Mouse (Mus musculus) lung, postnatal 14 days (tissue): ENCODE measurements around the gene Immp2l.
A peak's percentile ranks its signal among the peaks of the same experiment; 100 is the strongest.
"Not testable (repeated sequence)": the region's sequence is repeated elsewhere in the genome, so short reads cannot be mapped to it uniquely, and the experiment has no call there.

Experiments used
- DNase-seq: peaks from one replicate; pipeline ENCODE4 v3.0.0; 2021

The Immp2l gene

GRCm38 (mm10) chr12:41023511-41024421 is at the start of gene Immp2l:
Gene Immp2l (plus strand): TSS chr12:41024090.
- peak; percentile 97 for DNase-seq

GRCm38 (mm10) chr12:40978719-40979500 is 45.0 kb upstream of the Immp2l start:
- no peak for DNase-seq

- no peak for DNase-seq
These were observed 44.2 kb upstream of the Immp2l start for GRCm38 (mm10) chr12:40979716-40980115.

- no peak for DNase-seq
These were observed 43.7 kb upstream of the Immp2l start for GRCm38 (mm10) chr12:40980160-40980559.

GRCm38 (mm10) chr12:40983021-40983420 is 40.9 kb upstream of the Immp2l start:
- DNase-seq: no peak

- no peak for DNase-seq
These were observed 39.2 kb upstream of the Immp2l start for GRCm38 (mm10) chr12:40984735-40985134.

GRCm38 (mm10) chr12:40985791-40986190 is 38.1 kb upstream of the Immp2l start:
- no peak for DNase-seq

- no peak for DNase-seq
These were observed 35.4 kb upstream of the Immp2l start for GRCm38 (mm10) chr12:40988311-40989065.

- no peak for DNase-seq
These were observed 32.2 kb upstream of the Immp2l start for GRCm38 (mm10) chr12:40991647-40992046.

GRCm38 (mm10) chr12:40992237-40992636 is 31.7 kb upstream of the Immp2l start:
- DNase-seq: not testable (repeated sequence)

- no peak for DNase-seq
These were observed 29.0 kb upstream of the Immp2l start for GRCm38 (mm10) chr12:40994846-40995245.

GRCm38 (mm10) chr12:40995618-40996370 is 28.1 kb upstream of the Immp2l start:
- no peak for DNase-seq

GRCm38 (mm10) chr12:41022516-41022915 is 1.4 kb upstream of the Immp2l start:
- no peak for DNase-seq

GRCm38 (mm10) chr12:41024512-41024911 is 622 bp downstream of the Immp2l start:
- no peak for DNase-seq

- no peak for DNase-seq
These were observed 3.6 kb downstream of the Immp2l start for GRCm38 (mm10) chr12:41027485-41027884.

GRCm38 (mm10) chr12:41031119-41031518 is 7.2 kb downstream of the Immp2l start:
- no peak for DNase-seq

- DNase-seq: no peak
These were observed 9.3 kb downstream of the Immp2l start for GRCm38 (mm10) chr12:41033196-41033595.

GRCm38 (mm10) chr12:41039834-41040233 is 15.9 kb downstream of the Immp2l start:
- DNase-seq: no peak

- DNase-seq: no peak
These were observed 17.8 kb downstream of the Immp2l start for GRCm38 (mm10) chr12:41041737-41042136.

- DNase-seq: no peak
These were observed 20.7 kb downstream of the Immp2l start for GRCm38 (mm10) chr12:41044493-41045132.

GRCm38 (mm10) chr12:41047085-41047766 is 23.3 kb downstream of the Immp2l start:
- DNase-seq: no peak
